Mouse (Mus musculus) megakaryocyte, embryonic 14.5 days (primary cell): ENCODE results near the gene Dapl1.

Experiments
- FLI1 ChIP-seq: IDR thresholded peaks from 2 replicates; pipeline ENCODE4 v1.6.1; 2012; ENCODE audit warnings: low read length, inconsistent platforms, mixed read lengths
- GATA1 ChIP-seq: IDR thresholded peaks from 3 replicates; pipeline ENCODE4 v1.6.1; 2012; ENCODE audit warnings: mixed read lengths, low read length, inconsistent platforms, borderline replicate concordance

- TF ChIP-seq GATA1 (no peak), FLI1 (no peak)
These were observed 70.0 kb downstream of the Dapl1 start for GRCm38 (mm10) chr2:59554373-59554940.
